Comparison of ENCODE assay signal across 8 mouse cellular contexts in the genomic region with DNA sequence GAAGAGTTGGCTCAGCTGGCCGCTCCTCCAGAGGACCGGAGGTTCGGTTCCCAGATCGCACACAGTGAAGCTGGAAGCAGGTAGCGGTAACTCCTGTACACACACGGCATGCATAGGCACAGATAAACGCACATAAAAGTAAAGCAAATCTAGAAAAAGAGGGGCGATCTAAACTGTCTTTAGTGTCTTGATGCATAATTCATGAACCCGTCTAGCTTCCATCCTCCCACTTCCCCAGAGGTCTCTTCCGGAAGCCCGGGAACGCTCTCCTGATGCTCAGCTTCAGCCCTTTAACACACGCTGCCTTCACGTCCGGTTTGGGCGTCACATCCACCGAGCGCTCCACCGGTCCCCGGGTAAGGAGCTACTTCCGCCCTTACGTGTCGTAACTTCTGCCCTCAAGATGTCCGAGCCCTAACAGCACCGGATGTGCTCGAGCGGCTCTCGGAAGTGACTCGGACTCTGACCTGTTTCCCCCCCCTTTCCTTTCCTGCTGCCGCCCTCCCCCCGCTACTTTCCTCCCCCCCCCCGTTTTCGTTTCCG. TPM values are rescaled to one million over a fixed set of nuclear protein-coding genes. Genes with fewer than 3 reads are reported as not detected.
DNase-seq lines count a peak whose midpoint lies in the region; ATAC-seq lines count a peak whose summit lies in the region.

No protein-coding gene starts in this region.

- ATAC-seq in megakaryocyte progenitor cell, adult 5-6 weeks (replicated peaks; ENCODE audit: poor library complexity) = peak; percentile 94

- DNase-seq in adipocyte (ENCODE audit: low spot score) = peak; percentile 100
- peak; percentile 100 for DNase-seq in embryo, embryonic 10 days (ENCODE audit: low spot score)
- peak; percentile 91 for DNase-seq in gastrocnemius, postnatal 10 days
- peak; percentile 98 for DNase-seq in induced T-regulatory cell, adult 2 months (ENCODE audit: low read depth)
- DNase-seq in left cerebral cortex, adult 9 months (ENCODE audit: low spot score in 2 of 2) = peak; percentile 99
- peak; percentile 96 for DNase-seq in right cerebral cortex, postnatal 14 days
- peak; percentile 96 to 98 for DNase-seq in urinary bladder, postnatal 36 days (ENCODE audit: low spot score in 2 of 2)

RNA-seq across cellular contexts. Expression of a gene that starts 0.3 kb away (rescaled TPM):
- 10 to 100 TPM; 21.9 to 27.4 TPM for total RNA-seq in gastrocnemius, postnatal 10 days (2021)
- 67.9 and 69.9 TPM in 2 replicates for total RNA-seq in megakaryocyte progenitor cell, adult 5-6 weeks (2015)
- 26.2 and 29.3 TPM in 2 replicates for total RNA-seq in megakaryocyte progenitor cell, adult 5-6 weeks (2017)

RNA-seq across cellular contexts. Expression of a gene that starts 12.2 kb away (rescaled TPM):
- under 1 TPM; 0.61 TPM for total RNA-seq in gastrocnemius, postnatal 10 days (2021)
- total RNA-seq in megakaryocyte progenitor cell, adult 5-6 weeks (2015) = 0.15 TPM in 1 of 2 replicates, not detected in the other
- total RNA-seq in megakaryocyte progenitor cell, adult 5-6 weeks (2017) = not detected in 2 replicates

RNA-seq across cellular contexts. Expression of a gene that starts 30.9 kb away (rescaled TPM):
- 10 to 100 TPM; 33.4 to 42.7 TPM for total RNA-seq in gastrocnemius, postnatal 10 days (2021)
- 22.8 and 25.2 TPM in 2 replicates for total RNA-seq in megakaryocyte progenitor cell, adult 5-6 weeks (2015)
- 44.4 and 49.8 TPM in 2 replicates for total RNA-seq in megakaryocyte progenitor cell, adult 5-6 weeks (2017)

RNA-seq across cellular contexts. Expression of a gene that starts 40.8 kb away (rescaled TPM):
- 1 to 10 TPM; 2.7 to 4.7 TPM for total RNA-seq in gastrocnemius, postnatal 10 days (2021)
- 8.1 and 9.5 TPM in 2 replicates for total RNA-seq in megakaryocyte progenitor cell, adult 5-6 weeks (2015)
- 3.6 and 5.8 TPM in 2 replicates for total RNA-seq in megakaryocyte progenitor cell, adult 5-6 weeks (2017)

RNA-seq across cellular contexts. Expression of a gene that starts 43.3 kb away (rescaled TPM):
- total RNA-seq in gastrocnemius, postnatal 10 days (2021) = 100 to 1,000 TPM in 1 of 2 experiments, 10 to 100 TPM in 1; 99.9 to 105 TPM
- 86.3 and 90.2 TPM in 2 replicates for total RNA-seq in megakaryocyte progenitor cell, adult 5-6 weeks (2015)
- total RNA-seq in megakaryocyte progenitor cell, adult 5-6 weeks (2017) = 56.1 and 61.8 TPM in 2 replicates

Comparison
In these comparisons a context has a peak if more than half of its experiments do, and no peak if none do; other contexts are left out.
1. Peak in every context shown above with its lines: DNase-seq and ATAC-seq.